Mouse (Mus musculus) CH12.LX (cell line): ENCODE data around the gene Pacsin1. TPM values are rescaled to one million over a fixed set of nuclear protein-coding genes. Genes with fewer than 3 reads are reported as not detected.

ENCODE experiments used
- DNase-seq: peaks from one replicate; pipeline ENCODE4 v3.0.0-alpha.2; 2013; ENCODE audit errors: extremely low read depth
- H3K27ac ChIP-seq: 2 replicates; pipeline ENCODE4 v1.5.1; 2012; ENCODE audit warnings: low read depth, mild to moderate bottlenecking, control low read depth, moderate library complexity; ENCODE audit not compliant: insufficient read depth
- H3K27me3 ChIP-seq: replicated peaks from 2 replicates; pipeline ENCODE3; 2012; ENCODE audit warnings: inconsistent platforms
- H3K36me3 ChIP-seq, 2 experiments: replicated peaks in 1 of 2; 2 replicates each; pipeline versions ENCODE3 to v1.6.1; 2012; ENCODE audit warnings: inconsistent platforms in 1 of 2, low read length in 1 of 2, mild to moderate bottlenecking in 1 of 2, mixed read lengths in 1 of 2, moderate library complexity in 1 of 2; ENCODE audit not compliant: control insufficient read depth in 1 of 2, insufficient read depth in 1 of 2
- H3K4me1 ChIP-seq, 2 experiments: 2 replicates each; pipeline ENCODE4 v1.6.1; 2012; ENCODE audit warnings: inconsistent platforms in 1 of 2, moderate library complexity in 1 of 2; ENCODE audit not compliant: insufficient read depth in 2 of 2, control insufficient read depth in 1 of 2
- H3K4me2 ChIP-seq: 2 replicates; pipeline ENCODE4 v1.6.1; 2012; ENCODE audit warnings: low read depth, mild to moderate bottlenecking, control low read depth; ENCODE audit not compliant: poor library complexity, insufficient read depth, severe bottlenecking
- H3K4me3 ChIP-seq, 3 experiments: fragments of 150-350 bp in 1 of 3; sonication (generic) in 1 of 3; replicated peaks in 1 of 3; 2 replicates each; pipeline versions ENCODE3 to v1.5.1; 2011 to 2012; ENCODE audit warnings: low read depth in 2 of 3, low read length in 2 of 3, mild to moderate bottlenecking in 2 of 3, moderate library complexity in 2 of 3, control low read depth in 1 of 3, improper control_type of control experiment in 1 of 3, inconsistent platforms in 1 of 3, mixed read lengths in 1 of 3; ENCODE audit not compliant: poor library complexity in 1 of 3
- H3K79me2 ChIP-seq: replicated peaks from 2 replicates; pipeline ENCODE4 v1.6.1; 2012; ENCODE audit warnings: mild to moderate bottlenecking, moderate library complexity; ENCODE audit not compliant: control insufficient read depth, poor library complexity, insufficient read depth, severe bottlenecking; ENCODE audit errors: extremely low read depth
- H3K9ac ChIP-seq: 2 replicates; pipeline ENCODE4 v1.6.1; 2012; ENCODE audit warnings: low read depth, mild to moderate bottlenecking, control low read depth, moderate library complexity; ENCODE audit not compliant: insufficient read depth
- H3K9me3 ChIP-seq: replicated peaks from 2 replicates; pipeline ENCODE3; 2012; ENCODE audit warnings: low read length, inconsistent platforms, mixed read lengths
- BHLHE40 ChIP-seq: IDR thresholded peaks from 2 replicates; pipeline ENCODE4 v1.6.1; 2011; ENCODE audit warnings: mild to moderate bottlenecking, low read depth, low read length, improper control_type of control experiment
- CHD1 ChIP-seq: IDR thresholded peaks from 2 replicates; pipeline ENCODE4 v1.6.1; 2012; ENCODE audit warnings: low read depth, low read length, improper control_type of control experiment, inconsistent platforms
- CHD2 ChIP-seq: IDR thresholded peaks from 2 replicates; pipeline ENCODE4 v1.6.1; 2011; ENCODE audit warnings: low read length, improper control_type of control experiment
- CTCF ChIP-seq, 2 experiments: IDR thresholded peaks in 1 of 2; conservative IDR thresholded peaks in 1 of 2; 2 replicates each; pipeline ENCODE4 v1.5.1; 2011 to 2012; ENCODE audit warnings: low read depth in 2 of 2, low read length in 2 of 2, improper control_type of control experiment in 1 of 2, inconsistent platforms in 1 of 2, mild to moderate bottlenecking in 1 of 2, moderate library complexity in 1 of 2
- E2F4 ChIP-seq: IDR thresholded peaks from 2 replicates; pipeline ENCODE4 v1.6.1; 2011; ENCODE audit warnings: low read depth, low read length, improper control_type of control experiment; ENCODE audit not compliant: insufficient replicate concordance
- EP300 ChIP-seq: IDR thresholded peaks from 2 replicates; pipeline ENCODE4 v1.6.1; 2011; ENCODE audit warnings: low read length, improper control_type of control experiment
- ETS1 ChIP-seq: conservative IDR thresholded peaks from 2 replicates; pipeline ENCODE4 v1.6.1; 2012; ENCODE audit warnings: low read depth, mild to moderate bottlenecking, inconsistent platforms, low read length, improper control_type of control experiment, moderate library complexity
- GABPA ChIP-seq: IDR thresholded peaks from 2 replicates; pipeline ENCODE4 v1.6.1; 2012; ENCODE audit warnings: low read depth, low read length, improper control_type of control experiment, inconsistent platforms; ENCODE audit not compliant: insufficient replicate concordance
- HCFC1 ChIP-seq: IDR thresholded peaks from 2 replicates; pipeline ENCODE4 v1.6.1; 2012; ENCODE audit warnings: low read depth, mild to moderate bottlenecking, inconsistent platforms, low read length, improper control_type of control experiment
- IRF4 ChIP-seq: IDR thresholded peaks from 2 replicates; pipeline ENCODE4 v1.6.1; 2014; ENCODE audit warnings: low read depth, mild to moderate bottlenecking, inconsistent platforms, low read length, improper control_type of control experiment
- JUN ChIP-seq: IDR thresholded peaks from 2 replicates; pipeline ENCODE4 v1.6.1; 2011; ENCODE audit warnings: low read depth, mild to moderate bottlenecking, low read length, improper control_type of control experiment, moderate library complexity; ENCODE audit not compliant: insufficient read depth
- JUND ChIP-seq: conservative IDR thresholded peaks from 2 replicates; pipeline ENCODE4 v1.6.1; 2011; ENCODE audit warnings: low read depth, low read length, improper control_type of control experiment
- KAT2A ChIP-seq: IDR thresholded peaks from 2 replicates; pipeline ENCODE4 v1.6.1; 2012; ENCODE audit warnings: low read length, improper control_type of control experiment, inconsistent platforms; ENCODE audit not compliant: insufficient replicate concordance
- MAFK ChIP-seq: IDR thresholded peaks from 2 replicates; pipeline ENCODE4 v1.6.1; 2011; ENCODE audit warnings: low read length, improper control_type of control experiment; ENCODE audit not compliant: insufficient replicate concordance
- MAX ChIP-seq: IDR thresholded peaks from 2 replicates; pipeline ENCODE4 v1.6.1; 2011; ENCODE audit warnings: low read length, improper control_type of control experiment
- MAZ ChIP-seq: IDR thresholded peaks from 2 replicates; pipeline ENCODE4 v1.6.1; 2012; ENCODE audit warnings: low read depth, mild to moderate bottlenecking, inconsistent platforms, low read length, improper control_type of control experiment, moderate library complexity
- MEF2A ChIP-seq: IDR thresholded peaks from 2 replicates; pipeline ENCODE4 v1.6.1; 2014; ENCODE audit warnings: low read depth, mild to moderate bottlenecking, inconsistent platforms, low read length, improper control_type of control experiment, borderline replicate concordance
- MXI1 ChIP-seq: IDR thresholded peaks from 2 replicates; pipeline ENCODE4 v1.6.1; 2011; ENCODE audit warnings: mild to moderate bottlenecking, low read depth, low read length, improper control_type of control experiment
- MYC ChIP-seq: IDR thresholded peaks from 2 replicates; pipeline ENCODE4 v1.6.1; 2011; ENCODE audit warnings: low read depth, mild to moderate bottlenecking, improper control_type of control experiment, low read length
- PAX5 ChIP-seq: IDR thresholded peaks from 2 replicates; pipeline ENCODE4 v1.6.1; 2012; ENCODE audit warnings: low read length, inconsistent platforms, mixed read lengths
- POLR2A ChIP-seq: IDR thresholded peaks from 2 replicates; pipeline ENCODE4 v1.6.1; 2011; ENCODE audit warnings: low read depth, mild to moderate bottlenecking, improper control_type of control experiment, low read length
- POLR2AphosphoS2 ChIP-seq: IDR thresholded peaks from 2 replicates; pipeline ENCODE4 v1.6.1; 2011; ENCODE audit warnings: low read depth, low read length, improper control_type of control experiment
- RAD21 ChIP-seq: IDR thresholded peaks from 2 replicates; pipeline ENCODE4 v1.6.1; 2011; ENCODE audit warnings: low read depth, mild to moderate bottlenecking, low read length, improper control_type of control experiment, moderate library complexity
- RCOR1 ChIP-seq: conservative IDR thresholded peaks from 2 replicates; pipeline ENCODE4 v1.6.1; 2012; ENCODE audit warnings: low read depth, mild to moderate bottlenecking, inconsistent platforms, low read length, improper control_type of control experiment
- SIN3A ChIP-seq: IDR thresholded peaks from 2 replicates; pipeline ENCODE4 v1.6.1; 2012; ENCODE audit warnings: low read length, improper control_type of control experiment, inconsistent platforms
- SMC3 ChIP-seq: IDR thresholded peaks from 2 replicates; pipeline ENCODE4 v1.6.1; 2011; ENCODE audit warnings: low read depth, low read length, improper control_type of control experiment
- TBP ChIP-seq: conservative IDR thresholded peaks from 2 replicates; pipeline ENCODE4 v1.6.1; 2011; ENCODE audit warnings: low read depth, low read length, improper control_type of control experiment
- TCF12 ChIP-seq: IDR thresholded peaks from 2 replicates; pipeline ENCODE4 v1.6.1; 2014; ENCODE audit warnings: low read depth, mild to moderate bottlenecking, inconsistent platforms, low read length, improper control_type of control experiment
- USF1 ChIP-seq: IDR thresholded peaks from 2 replicates; pipeline ENCODE4 v1.6.1; 2014; ENCODE audit warnings: low read depth, mild to moderate bottlenecking, inconsistent platforms, low read length, improper control_type of control experiment
- ZC3H11A ChIP-seq: IDR thresholded peaks from 2 replicates; pipeline ENCODE4 v1.6.1; 2012; ENCODE audit warnings: low read depth, mild to moderate bottlenecking, inconsistent platforms, low read length, improper control_type of control experiment
- ZKSCAN1 ChIP-seq: IDR thresholded peaks from 2 replicates; pipeline ENCODE4 v1.6.1; 2012; ENCODE audit warnings: low read depth, inconsistent platforms, low read length, improper control_type of control experiment, borderline replicate concordance
- ZMIZ1 ChIP-seq: IDR thresholded peaks from 2 replicates; pipeline ENCODE4 v1.6.1; 2012; ENCODE audit warnings: low read depth, mild to moderate bottlenecking, inconsistent platforms, low read length, improper control_type of control experiment
- ZNF384 ChIP-seq: IDR thresholded peaks from 2 replicates; pipeline ENCODE4 v1.6.1; 2012; ENCODE audit warnings: low read depth, low read length, improper control_type of control experiment, inconsistent platforms
- dilution Hi-C: fragments of 300-500 bp; cut with MboI; formaldehyde crosslinking; loops from 2 replicates; pipeline ENCODE4 v1.14.3; 2020; ENCODE audit warnings: low sequenced_read_pairs; ENCODE audit not compliant: extremely low pct_unique_long_range_greater_than_20kb, extremely low pct_ligation_motif_present
- in situ Hi-C: fragments of 300-500 bp; cut with MboI; formaldehyde crosslinking; loops from 3 replicates; pipeline ENCODE4 v1.14.3; 2019; ENCODE audit warnings: low sequenced_read_pairs, low pct_ligation_motif_present, low pct_unique_long_range_greater_than_20kb, mixed read lengths
- polyA plus RNA-seq: library from polyadenylated mRNA; unstranded; fragments of >175 nt; gene quantifications from 2 replicates; pipeline ENCODE4 v1.2.1, GENCODE M21; 2012; ENCODE audit warnings: low read depth; ENCODE audit not compliant: insufficient read length
- total RNA-seq, 2 experiments: library from RNA; depleted of rRNA; stranded (reverse); fragments of 300-350 nt in 1 of 2; fragments of >200 nt in 1 of 2; gene quantifications; 2 replicates each; pipeline ENCODE4 v1.2.3; 2012 to 2014

The Pacsin1 gene
- total and polyA plus RNA-seq, 3 experiments: 1.9 to 14.0 (median 13.2) TPM

DNA sequence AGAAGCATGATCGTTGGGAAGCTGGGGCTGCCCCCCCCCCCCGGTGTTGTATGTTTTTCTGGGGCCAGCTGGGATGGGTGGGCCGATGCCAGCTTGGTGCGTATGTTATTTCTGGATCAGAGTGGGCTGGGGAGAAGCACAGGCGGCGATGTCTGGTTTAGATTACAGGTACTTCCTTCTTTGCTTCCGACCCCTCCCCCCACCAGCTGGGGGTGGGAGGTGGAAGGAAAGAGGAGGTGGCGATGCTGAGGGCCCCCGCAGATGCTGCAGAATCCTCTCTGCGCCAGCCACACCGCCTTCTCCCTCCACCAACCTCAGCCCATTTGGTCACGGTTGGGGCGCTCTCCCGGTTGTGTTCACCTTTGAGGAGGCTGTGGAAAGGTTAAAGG, 696 bp downstream of the Pacsin1 start (continued):
- no peak for TF ChIP-seq JUND
- TF ChIP-seq JUN: no peak
- no peak; the same call in 1 of the 2 replicates for TF ChIP-seq MAX
- TF ChIP-seq ZNF384: no peak; the same call in 1 of the 2 replicates
- no peak for TF ChIP-seq POLR2A
- no peak for TF ChIP-seq USF1
- TF ChIP-seq ZMIZ1: no peak
- TF ChIP-seq ETS1: peak; percentile 54
- TF ChIP-seq MAZ: peak; percentile 86
- TF ChIP-seq HCFC1: no peak
- TF ChIP-seq POLR2AphosphoS2: no peak
- no peak for TF ChIP-seq CTCF (conservative IDR thresholded peaks at IDR 0.05 in 1 of 2, IDR thresholded peaks at IDR 0.05 in 1 of 2; ENCODE audit: low read depth in 2 of 2, low read length in 2 of 2)
- TF ChIP-seq ZKSCAN1: no peak
- TF ChIP-seq KAT2A: no peak
- TF ChIP-seq EP300: peak; percentile 51; the same call in 1 of the 2 replicates
- 0 out of 2 replicates have a peak, but pooled peaks have one; percentile 14 for TF ChIP-seq CHD1
- TF ChIP-seq IRF4: no peak; the same call in 1 of the 2 replicates
- no peak for TF ChIP-seq GABPA
- TF ChIP-seq MYC: peak; percentile 56; the same call in 1 of the 2 replicates
- TF ChIP-seq SMC3: no peak
- TF ChIP-seq MEF2A: no peak
- peak; percentile 73; the same call in 1 of the 2 replicates for TF ChIP-seq SIN3A
- no peak for TF ChIP-seq RAD21
- 0 out of 2 replicates have a peak, but pooled peaks have one; percentile 37 for TF ChIP-seq BHLHE40

DNA sequence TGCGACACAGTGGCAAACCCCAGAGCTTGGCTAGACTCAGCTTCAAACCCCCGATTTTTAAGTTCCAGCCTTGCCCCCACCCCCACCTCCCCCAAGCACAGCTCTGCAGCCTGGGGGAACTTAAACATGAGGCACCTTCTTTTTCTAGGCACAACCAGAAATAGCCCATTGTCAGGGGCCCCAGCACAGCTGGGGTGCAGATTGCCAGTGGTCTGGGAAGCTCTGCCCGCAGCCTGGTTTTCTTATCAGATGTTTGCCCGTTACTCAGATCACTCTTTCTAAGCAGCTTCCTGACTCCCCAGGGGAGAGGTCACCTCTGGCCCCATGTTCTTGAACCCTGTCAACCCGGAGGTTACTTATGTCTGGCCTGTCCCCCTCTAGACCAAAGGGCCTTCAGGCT, 1.1 kb downstream of the Pacsin1 start:
- in situ Hi-C loops: loop anchor here (10.0 kb wide), 1 partner anchor 68 kb away; the partner anchor contains the start of gene Spdef
- H3K79me2 ChIP-seq: no peaks in the 10 kb centered on the region
- H3K4me3 ChIP-seq: peak overlapping the region; percentile 54 to 72 (median 58)
- H3K27ac ChIP-seq: peak overlapping the region; percentile 73
- H3K4me1 ChIP-seq: peaks cover 4 to 31% of the 10 kb centered on the region in 2 experiments
- peaks cover 0 to 8% of the 10 kb centered on the region in 2 experiments for H3K36me3 ChIP-seq
- peaks cover 8% of the 10 kb centered on the region for H3K27me3 ChIP-seq
- peak; percentile 66 for DNase-seq
- H3K9me3 ChIP-seq: peaks cover 10% of the 10 kb centered on the region
- peak overlapping the region; percentile 64; the same call in 1 of the 2 replicates for H3K9ac ChIP-seq
- dilution Hi-C loops: no loop called here
- peak overlapping the region; percentile 84 for H3K4me2 ChIP-seq
- peak; percentile 86 for TF ChIP-seq ETS1
- no peak for TF ChIP-seq POLR2AphosphoS2
- 0 out of 2 replicates have a peak, but pooled peaks have one; percentile 64 for TF ChIP-seq TCF12
- no peak for TF ChIP-seq RCOR1
- TF ChIP-seq MAFK: no peak
- no peak for TF ChIP-seq ZMIZ1
- no peak for TF ChIP-seq ZC3H11A
- TF ChIP-seq CHD1: no peak; the same call in 1 of the 2 replicates
- peak; percentile 68; the same call in 1 of the 2 replicates for TF ChIP-seq SIN3A
- no peak for TF ChIP-seq KAT2A
- no peak for TF ChIP-seq HCFC1
- no peak for TF ChIP-seq ZKSCAN1
- TF ChIP-seq SMC3: no peak
- TF ChIP-seq ZNF384: no peak
- no peak for TF ChIP-seq E2F4
- TF ChIP-seq RAD21: no peak
- TF ChIP-seq CHD2: peak; percentile 70
- TF ChIP-seq USF1: no peak
- TF ChIP-seq JUND: 0 out of 2 replicates have a peak, but pooled peaks have one; percentile 8
- TF ChIP-seq IRF4: no peak; the same call in 1 of the 2 replicates
- no peak for TF ChIP-seq PAX5
- no peak for TF ChIP-seq TBP
- TF ChIP-seq EP300: peak; percentile 70; the same call in 1 of the 2 replicates
- TF ChIP-seq MXI1: no peak; the same call in 1 of the 2 replicates
- TF ChIP-seq MAX: 0 out of 2 replicates have a peak, but pooled peaks have one; percentile 31
- TF ChIP-seq MEF2A: peak; percentile 89
- TF ChIP-seq CTCF (conservative IDR thresholded peaks at IDR 0.05 in 1 of 2, IDR thresholded peaks at IDR 0.05 in 1 of 2; ENCODE audit: low read depth in 2 of 2, low read length in 2 of 2): no peak
- TF ChIP-seq BHLHE40: peak; percentile 60
